Mouse (Mus musculus): Measurements from ENCODE around the gene Pfkm.

Pfkm gene

GRCm38 (mm10) chr15:98102401-98102800, 10.0 kb downstream of the Pfkm start:
- no peak for DNase-seq

GRCm38 (mm10) chr15:98106506-98106905, 14.1 kb downstream of the Pfkm start:
- DNase-seq, result no peak

GRCm38 (mm10) chr15:98107230-98107629, 14.8 kb downstream of the Pfkm start:
- peak; percentile 39 for DNase-seq

DNA sequence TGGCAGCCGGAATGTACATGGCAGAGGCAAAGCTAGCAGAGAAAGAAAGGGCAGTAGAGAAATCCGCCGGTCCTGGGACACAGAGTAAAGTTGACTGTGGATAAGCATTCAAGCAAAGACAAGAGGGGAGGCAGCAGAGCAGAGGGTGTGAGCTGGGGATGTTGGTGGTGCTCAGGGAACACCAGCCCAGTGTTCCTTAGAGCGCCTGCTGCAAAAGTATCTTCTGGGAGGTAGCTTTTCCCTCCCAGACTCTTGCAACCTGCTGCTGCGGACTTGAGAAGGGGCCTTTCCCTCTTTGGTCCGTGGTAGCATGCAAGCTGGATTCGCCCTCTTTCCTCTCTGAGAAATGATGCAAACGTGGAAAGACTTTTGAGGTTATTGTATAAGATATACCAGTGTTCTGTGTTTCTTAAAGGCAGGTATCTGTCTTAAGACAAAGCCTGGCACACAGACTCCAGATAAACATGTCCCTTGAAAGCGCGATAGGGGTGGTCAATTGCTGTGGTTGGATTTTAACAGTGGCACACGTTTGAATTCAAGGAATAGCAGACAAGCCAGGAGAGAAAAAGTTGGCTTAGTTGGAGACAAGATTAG, 15.4 kb downstream of the Pfkm start:
- DNase-seq, result no peak

GRCm38 (mm10) chr15:98108297-98109152, 16.1 kb downstream of the Pfkm start:
- peak; percentile 94 for DNase-seq

DNA sequence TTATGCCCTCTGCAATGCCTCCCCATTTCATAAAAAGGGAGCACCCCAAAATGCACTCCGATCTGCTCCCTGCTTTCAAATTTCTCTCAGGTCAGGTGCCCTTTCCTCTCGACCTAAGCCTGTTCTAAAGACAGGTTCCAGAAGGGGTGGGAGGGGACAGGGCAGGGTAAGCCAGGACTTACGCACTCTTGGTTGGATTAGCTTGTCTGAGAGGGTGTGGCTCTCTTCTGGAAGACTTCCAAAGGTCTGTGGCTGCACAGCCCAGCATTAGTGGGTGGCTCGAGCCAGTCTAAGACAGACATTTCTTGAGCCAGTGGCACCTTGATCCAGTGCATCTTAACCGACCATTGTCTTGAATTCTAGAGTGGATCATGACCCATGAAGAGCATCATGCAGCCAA, 19.4 kb downstream of the Pfkm start:
- DNase-seq, result no peak

DNA sequence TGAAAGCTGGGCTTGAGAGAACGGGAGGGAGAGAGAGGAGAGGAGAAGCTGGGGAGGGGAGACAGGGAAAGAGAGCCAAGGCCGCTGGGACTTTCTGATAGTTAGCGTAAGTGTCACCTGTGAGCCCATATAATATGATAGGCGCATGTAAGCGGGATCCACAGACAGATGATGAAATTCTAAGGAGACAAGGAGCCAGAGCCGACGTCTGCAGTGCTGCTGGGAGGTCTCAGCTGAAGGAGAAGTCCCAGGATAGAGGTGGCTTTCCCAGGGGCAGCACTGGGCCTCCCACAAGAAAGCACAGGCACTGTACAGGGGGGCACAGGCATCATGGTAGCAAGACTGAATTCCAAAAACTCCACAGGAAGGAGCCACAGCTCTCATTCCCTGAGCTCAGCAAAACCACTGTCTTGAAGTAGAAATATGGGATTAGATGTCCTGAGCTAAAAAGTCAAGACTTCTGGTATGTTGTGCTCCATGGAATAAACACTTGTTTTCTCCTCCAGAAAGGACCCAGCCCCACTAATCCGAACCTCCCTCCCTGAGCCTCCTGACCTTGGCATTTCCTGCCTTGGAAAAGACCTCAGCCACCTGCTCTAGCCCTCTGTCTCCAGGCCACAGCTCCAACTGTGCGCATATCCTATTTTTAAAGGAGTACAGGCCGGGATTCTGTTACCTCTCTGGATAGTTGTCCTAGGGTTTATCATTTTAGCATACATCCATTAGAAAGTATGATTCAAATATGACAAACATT, 21.9 kb downstream of the Pfkm start:
- no peak for DNase-seq

GRCm38 (mm10) chr15:98114852-98115778, 22.7 kb downstream of the Pfkm start:
- no peak for DNase-seq

- DNase-seq, result no peak
Observed at GRCm38 (mm10) chr15:98115779-98116163, 23.4 kb downstream of the Pfkm start.

DNA sequence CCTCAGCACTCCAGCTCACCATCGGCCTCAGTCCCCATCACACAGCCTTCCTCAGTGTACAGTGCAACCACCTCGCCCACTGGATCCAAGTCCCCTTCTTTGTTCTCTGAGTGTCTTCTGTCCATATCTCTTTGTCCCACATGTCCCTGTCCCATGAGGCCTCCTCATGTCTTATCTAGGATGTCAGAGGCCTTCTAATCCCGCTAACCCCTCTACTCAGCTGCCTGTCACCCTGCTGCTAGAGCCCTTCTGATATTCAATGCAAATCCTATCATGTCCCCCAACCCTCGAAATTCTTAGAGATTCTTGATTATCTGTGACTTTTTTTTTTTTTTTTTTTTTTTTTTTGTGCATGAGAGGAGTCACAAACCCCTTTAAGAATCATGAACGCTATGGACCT, 23.9 kb downstream of the Pfkm start:
- no peak for DNase-seq

DNA sequence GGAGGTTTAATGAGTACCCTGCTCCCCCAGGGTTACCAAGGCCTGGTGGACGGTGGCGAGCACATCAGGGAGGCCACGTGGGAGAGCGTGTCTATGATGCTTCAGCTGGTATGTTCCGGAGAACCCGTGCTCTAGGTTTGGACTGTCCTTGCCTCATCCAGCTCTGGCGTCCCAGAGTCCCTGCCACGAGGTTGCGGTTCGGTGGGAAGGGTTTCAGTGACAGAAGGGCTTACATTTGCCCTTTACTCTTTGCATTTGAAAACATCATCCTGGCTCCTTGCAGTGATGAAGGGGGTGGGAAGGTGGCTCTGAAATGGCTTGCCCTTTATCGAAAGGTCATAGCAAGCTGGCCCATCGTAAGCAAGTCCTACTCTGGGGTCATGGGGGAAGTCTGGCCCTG, 27.0 kb downstream of the Pfkm start:
- no peak for DNase-seq

DNA sequence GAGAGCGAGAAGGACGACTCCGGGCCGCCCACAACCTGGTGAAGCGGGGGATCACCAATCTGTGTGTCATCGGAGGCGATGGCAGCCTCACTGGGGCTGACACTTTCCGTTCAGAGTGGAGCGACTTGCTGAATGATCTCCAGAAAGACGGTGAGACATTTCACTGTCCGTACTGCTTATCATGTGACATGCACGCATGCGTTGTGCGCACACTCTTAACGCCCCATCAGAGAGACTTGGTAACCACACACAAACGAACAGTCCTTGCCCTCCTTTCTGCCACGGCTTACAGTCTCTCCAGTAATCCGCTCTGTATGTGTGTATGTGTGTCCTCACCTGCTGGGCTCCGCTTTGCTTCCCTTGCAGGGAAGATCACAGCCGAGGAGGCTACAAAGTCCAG, 28.4 kb downstream of the Pfkm start:
- DNase-seq, result no peak

DNA sequence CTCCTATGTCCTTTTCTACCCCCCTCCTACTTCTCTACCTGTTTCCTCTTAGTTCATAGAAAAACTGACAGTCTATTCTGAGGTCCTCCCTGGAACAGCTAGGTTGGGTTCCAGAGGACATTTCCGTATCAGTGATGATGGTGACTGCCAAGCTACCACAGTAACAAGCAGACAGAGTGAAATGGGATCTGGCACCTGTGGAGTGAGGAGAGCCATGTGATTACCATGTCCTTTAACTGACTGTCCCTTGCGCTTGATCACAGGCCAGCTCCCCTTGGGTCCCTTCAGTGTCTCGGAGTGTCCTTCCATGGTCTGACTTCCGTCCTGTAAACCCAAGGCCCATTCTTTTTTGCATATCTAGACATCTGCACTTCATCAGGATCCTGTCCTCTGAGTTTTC, 38.6 kb downstream of the Pfkm start:
- DNase-seq, result no peak

- no peak for DNase-seq
Observed at GRCm38 (mm10) chr15:98131451-98131850, 39.1 kb downstream of the Pfkm start.

- DNase-seq, result no peak
Observed at GRCm38 (mm10) chr15:98131942-98132655, 39.7 kb downstream of the Pfkm start.

- no peak for DNase-seq
Observed at GRCm38 (mm10) chr15:98133471-98133870, 41.1 kb downstream of the Pfkm start.

- no peak for DNase-seq
Observed at GRCm38 (mm10) chr15:98134034-98134433, 41.6 kb downstream of the Pfkm start.

- no peak for DNase-seq
Observed at GRCm38 (mm10) chr15:98134666-98135065, 42.3 kb downstream of the Pfkm start.

GRCm38 (mm10) chr15:98135671-98136070, 43.3 kb downstream of the Pfkm start:
- DNase-seq, result no peak

- DNase-seq, result no peak
Observed at GRCm38 (mm10) chr15:98136871-98137270, 44.5 kb downstream of the Pfkm start.

DNA sequence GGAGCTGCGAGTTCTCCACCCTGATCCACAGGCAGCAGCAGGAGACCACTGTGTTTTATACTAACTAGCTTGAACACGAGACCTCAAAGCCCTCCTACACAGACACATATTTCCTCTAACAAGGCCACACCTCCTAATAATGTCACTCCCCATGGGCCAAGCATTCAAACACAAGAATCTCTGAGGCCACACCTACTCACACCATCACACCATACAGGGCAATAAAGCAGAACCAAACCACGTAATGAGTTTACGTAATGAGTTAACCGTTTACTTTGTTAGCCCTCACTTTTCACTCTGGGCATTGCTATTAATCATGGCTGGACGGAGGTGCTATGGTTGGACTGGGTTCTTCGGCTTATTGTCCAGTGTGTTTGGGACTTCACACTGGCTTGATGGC, 47.4 kb downstream of the Pfkm start:
- no peak for DNase-seq

- DNase-seq, result no peak
Observed at GRCm38 (mm10) chr15:98140809-98141208, 48.4 kb downstream of the Pfkm start.

Data from cerebellum, adult 9-10 months (tissue).